Mouse (Mus musculus) CD8-positive naive resting alpha-beta T cell, adult 2 months (primary cell): Measurements from ENCODE around the gene Prss45.
A peak's percentile ranks its signal among the peaks of the same experiment; 100 is the strongest.

Source experiments
- DNase-seq, 2 experiments: peaks; one replicate each; pipeline ENCODE4 v3.0.0; 2022; ENCODE audit warnings: low read depth in 2 of 2, low spot score in 2 of 2

Gene Prss45

DNA sequence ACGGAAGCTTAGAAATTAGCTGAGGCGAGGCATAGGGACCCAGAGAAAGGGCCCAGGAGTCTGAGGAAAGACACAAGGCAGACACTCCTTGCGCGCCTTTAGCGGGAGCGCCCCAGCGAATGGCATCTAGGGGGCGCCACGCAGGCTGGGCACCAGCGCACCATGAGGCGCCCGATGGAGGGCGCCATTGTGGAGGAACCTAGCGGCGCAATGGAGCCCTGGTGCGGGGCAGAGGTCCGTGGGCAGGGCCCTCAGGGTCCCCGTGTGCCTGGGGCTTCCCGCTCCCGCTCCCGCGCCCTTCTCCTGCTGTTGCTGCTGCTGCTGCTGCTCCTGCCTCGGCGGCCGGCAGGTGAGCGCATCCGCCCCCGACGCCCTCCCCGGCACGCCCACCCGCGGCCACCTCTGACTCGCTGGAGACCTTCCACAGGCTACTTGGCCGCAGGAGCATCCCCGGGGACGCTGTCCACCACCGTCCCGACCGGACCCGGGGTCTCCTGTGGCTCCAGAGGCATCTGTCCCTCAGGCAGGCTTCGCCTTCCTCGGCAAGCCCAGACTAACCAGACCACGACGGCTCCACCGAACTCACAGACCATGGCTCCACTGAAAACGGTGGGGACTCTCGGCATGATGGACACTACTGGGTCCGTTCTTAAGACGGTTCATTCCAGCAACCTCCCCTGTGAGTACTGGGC is 23.5 kb downstream of the Prss45 start, which contains the start of gene Prss50:
Prss50 (plus strand) TSS at position 187 of the 692 bp plus-strand sequence.
- peak; percentile 28 to 50 for DNase-seq

GRCm38 (mm10) chr9:110858523-110858922 is 24.1 kb downstream of the Prss45 start:
- no peak for DNase-seq

DNA sequence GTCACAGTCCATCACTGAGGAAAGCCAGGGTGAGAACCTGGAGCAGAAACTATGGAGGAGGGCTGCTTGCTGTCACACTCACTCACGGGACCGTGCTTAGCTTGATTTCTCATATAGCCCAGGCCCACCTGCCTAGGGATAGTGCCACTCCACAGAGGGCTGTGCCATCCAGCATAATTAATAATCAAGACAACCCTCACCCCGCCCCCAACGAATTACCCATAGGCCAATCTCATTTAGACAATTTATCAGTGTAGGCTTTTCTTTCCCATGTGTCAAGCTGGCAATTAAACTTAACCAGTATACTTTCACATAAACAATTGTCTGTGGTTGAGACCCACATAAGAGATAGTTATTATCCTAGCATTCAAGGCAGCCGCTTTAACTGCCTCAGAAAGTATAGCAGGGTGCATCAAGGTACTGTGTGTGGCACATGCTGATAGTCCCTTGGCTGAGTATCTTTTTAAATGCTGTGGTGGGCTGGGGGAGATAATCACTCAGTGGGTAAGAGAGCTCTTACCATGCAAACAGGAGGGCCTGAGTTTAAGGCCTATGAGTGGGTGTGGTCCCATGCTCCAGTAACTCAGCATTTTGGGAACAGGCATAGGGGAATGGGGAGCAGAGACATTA is 24.7 kb downstream of the Prss45 start:
- no peak for DNase-seq

DNA sequence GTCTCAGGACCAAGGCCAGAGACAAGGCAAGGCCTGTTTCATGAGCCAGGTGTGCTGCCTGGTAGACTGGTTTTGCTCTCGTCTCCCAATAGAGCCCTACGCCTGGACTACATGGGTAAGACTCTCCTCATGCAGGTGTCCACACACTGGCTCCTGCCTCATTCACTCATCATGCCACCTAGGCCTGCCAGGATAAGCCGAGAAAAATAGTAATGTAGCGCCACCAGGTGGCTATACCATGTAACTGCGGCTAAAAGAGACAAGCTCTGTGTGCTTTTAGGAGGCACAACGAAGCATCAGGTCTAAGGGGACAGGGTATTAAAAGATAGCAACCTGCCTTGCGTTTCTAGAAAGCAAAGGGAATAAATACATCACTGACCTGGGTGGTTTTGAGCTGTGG is 36.6 kb downstream of the Prss45 start:
- peak; percentile 61 to 76 for DNase-seq

DNA sequence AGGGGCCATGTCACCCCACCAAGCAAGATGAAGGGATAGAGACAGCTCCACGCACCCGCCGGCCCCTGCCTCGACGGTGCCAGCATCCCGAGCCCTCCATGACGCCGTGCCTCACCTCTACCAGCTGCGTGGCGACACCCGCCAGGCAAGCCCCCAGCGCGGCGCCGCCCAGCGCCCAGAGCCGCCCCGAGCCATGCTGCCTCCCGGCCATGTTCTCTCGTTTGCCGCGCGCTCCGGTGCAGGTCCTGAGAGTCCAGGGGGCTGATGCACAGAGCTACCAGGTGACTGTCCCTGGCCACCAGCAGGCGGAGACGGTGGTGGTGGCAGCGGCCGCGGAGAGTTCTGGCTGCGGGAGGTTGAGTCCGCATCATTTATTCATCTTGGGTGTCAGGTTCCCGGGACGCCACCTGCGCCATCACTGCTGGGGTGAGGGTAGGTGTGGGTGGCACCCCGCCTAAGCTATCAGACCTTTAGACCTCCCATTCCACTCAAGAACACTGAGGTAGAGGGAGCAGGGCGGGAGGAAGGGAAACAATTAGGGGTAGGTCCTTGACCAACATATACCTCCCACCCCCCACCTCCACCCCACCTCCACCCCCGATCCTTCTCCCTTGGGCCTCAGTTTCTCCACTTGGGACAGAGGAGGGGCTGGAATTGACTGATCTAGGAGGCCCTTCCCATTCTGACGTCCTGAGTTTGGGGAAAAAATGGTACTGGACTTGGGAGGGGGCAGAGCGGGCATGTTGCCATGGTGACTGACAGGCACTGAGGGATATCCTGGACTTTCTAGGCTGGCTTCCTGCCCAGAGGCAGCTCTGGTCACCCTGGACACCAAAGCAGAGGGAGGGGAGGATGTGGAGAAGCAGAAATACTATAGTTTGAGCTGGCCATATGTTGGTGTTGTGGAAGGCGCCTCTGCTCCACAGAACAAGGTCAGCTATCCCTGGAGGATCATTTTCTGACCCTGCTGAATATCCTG is 39.6 kb downstream of the Prss45 start:
- DNase-seq = no peak

DNA sequence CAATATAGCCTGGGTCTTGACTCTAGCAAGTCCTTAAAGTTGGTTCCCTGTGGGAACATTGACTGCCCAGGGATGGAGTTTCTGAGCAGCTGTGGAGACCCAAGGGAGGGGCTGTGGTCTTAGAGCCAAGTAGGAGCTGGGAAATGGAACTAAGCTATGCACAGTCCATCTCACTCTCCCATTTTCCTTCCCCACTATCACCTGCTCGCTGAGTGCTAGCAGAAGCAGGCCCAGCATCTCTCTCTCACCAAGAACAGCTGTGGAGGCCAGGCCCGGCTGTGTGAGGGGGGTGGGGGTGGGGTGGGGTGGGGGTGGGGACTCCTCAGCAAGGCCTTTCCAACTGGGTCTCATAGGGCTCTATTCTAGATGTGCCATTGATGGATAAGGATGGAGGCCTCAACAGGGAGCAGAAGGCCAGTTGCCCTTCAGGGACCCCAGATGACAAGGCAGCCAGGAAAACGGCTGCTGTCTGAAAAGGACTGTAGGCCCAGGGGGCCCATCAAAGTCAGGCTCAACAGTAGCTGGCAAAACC is 40.3 kb downstream of the Prss45 start:
- no peak for DNase-seq

- no peak for DNase-seq
Measured at GRCm38 (mm10) chr9:110875288-110875695, 40.9 kb downstream of the Prss45 start.

- DNase-seq = no peak
Measured at GRCm38 (mm10) chr9:110877353-110877752, 43.0 kb downstream of the Prss45 start.

DNA sequence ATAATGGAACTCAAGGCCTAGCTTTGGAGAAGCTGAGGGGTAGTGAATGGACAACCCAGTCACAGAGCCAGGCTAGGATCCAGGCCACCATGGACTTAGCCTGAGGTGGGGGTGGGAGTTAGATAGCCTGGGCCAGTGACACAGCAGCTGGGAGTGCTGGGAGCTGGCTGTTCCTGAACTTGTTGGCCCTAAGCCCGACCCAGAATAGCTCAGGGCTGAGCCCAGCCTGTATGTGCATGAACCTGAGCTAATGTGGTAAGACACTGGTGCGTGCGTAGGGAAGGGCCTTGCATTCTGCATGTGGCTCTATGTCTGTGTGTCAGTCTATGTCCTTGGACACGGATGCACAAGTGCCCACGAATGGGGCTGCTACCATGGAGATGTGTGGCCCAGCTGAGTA is 43.5 kb downstream of the Prss45 start:
- DNase-seq = no peak

DNA sequence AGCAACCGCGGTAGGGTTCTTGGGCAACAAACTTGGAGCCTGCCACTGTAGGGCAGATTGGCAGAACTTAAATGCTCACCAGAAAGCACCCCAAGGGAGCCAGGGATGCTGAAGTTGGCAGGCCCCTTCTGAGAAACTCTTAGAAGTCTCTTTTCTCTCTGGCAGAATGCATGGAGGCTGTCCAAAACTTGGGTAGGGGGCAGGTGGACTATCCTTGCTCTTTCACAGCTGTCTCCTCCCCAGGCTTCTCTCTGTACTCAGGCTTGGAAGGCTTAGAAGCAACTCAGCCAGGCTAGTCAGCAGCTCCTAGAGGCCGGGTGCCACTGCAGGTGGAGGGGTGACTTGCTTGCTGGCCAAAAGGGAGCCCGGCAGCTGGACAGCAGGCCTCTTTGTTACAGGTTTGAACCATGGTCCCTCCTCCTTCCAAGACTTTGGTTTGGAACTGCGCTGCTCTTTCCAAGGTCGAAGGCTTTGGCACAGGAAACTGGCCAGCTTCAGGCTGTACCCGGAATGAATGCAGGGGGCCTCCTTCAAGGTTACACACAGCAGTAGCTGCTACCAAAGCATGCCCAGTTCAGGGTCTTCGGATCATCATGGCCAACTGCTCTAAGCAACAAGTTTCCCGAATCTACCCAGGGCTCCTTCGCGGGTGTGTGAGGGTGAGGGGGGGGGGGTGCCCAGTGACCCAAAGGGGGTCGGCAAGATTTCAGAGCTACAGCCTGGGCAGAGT is 45.0 kb downstream of the Prss45 start, which contains the start of gene Als2cl:
Als2cl (plus strand) TSS at position 680 of the 730 bp plus-strand sequence.
- DNase-seq = no peak

- DNase-seq = peak; percentile 71 to 75
Measured at GRCm38 (mm10) chr9:110879998-110880561, 45.7 kb downstream of the Prss45 start, which contains the start of gene Tmie. TSS of gene Tmie (minus strand) at chr9:110880113.

DNA sequence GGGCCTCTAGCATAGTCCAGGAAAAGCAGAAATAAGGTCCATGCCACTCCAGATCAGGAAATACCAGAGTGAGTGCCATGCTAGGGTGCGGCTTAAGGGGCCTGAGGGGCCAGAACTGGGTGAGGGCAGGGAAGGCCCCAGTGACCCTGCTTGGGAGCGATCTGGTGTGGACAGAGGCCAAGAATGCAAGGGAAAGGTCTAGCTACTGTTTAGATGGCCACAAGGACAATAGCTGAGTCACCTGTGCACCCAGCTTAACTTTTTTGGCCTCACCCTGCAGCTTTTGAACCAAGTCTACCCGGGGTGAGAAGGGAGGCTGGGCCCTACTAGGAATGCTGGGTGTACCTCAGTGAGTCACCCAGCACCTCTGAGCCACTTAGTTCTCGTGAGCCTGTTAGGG is 46.4 kb downstream of the Prss45 start:
- DNase-seq = no peak

DNA sequence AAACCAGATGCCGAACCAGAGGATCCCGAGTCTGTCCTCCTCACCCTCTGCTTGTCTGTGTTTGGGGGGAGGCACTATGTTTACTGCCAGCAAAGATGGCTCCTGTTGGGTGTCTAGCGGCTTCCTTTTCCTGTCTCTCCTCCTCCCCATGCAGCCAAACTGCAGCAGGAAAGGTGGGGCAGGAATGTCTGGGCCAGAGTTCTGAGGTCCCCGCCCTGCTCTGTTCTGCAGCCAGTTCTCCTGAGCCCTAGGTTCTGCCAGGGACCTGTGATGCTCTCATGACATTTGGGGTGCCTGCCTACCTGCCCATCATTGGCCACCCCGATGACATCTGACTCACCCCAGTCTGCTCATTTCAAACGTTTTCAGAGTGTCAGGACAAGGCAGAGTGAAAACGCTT is 47.6 kb downstream of the Prss45 start:
- DNase-seq = no peak

DNA sequence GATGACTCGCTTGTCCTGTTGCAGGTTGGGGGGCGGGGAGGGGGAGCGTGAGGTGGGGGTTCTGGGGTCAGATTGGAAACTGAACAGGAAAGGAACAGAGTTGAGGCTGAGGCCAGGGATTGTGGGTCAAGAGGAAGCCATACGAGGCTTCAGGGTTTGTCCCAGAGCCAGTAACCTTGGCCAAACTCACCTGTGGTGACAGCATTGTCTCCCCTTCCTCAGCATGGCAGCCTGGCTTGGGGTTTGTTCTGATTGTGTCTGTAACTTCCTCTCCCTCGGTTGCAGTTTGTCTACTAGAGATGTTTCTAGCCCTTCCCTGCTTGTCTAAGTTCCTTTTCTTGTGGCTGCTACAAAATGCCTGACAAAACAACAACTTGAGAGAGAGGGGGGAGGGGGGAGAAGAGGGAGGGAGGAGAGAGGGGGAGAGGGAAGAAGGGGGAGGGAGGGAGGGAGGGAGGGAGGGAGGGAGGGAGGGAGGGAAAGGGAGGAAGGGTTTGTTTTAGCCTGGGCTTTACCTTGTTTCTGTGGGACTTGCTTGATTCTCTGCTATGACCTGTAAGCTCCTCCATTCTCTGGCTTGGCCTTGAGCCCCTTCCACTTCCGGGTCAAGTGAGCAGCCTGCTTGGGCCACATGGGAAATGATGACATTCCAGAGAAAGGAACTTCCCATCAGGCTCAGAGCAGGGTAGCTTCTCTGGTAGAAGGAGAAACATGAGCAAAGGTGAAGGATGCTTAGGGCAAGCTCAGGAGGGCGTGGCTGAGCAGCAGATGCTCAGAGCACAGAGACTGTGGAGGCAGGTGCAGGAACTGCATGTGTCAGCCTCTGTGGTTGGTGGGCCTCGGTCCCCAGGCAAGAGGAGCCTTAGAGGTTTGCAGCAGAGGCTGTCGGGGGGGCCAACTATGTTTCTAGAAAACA is 53.3 kb downstream of the Prss45 start:
- no peak for DNase-seq

DNA sequence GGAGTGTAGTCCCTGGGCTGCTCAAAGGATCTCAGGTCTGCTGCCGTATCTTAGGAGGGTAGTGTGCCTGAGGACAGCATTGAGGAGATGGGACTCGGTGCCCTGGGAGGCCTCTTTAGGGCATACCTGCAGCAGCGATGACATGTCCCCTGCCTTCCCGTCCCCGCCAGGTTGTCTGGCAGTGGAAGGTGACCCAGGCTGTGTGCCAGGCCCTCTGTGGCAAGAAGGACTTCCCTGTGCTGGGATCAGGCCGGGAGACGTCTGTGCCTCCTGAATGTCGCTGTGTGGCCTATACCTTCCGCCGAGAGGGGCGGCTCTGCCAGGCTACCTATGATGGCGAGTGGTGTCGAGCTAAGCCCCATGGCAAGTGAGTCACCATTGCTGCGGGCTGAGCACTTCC is 54.5 kb downstream of the Prss45 start:
- no peak for DNase-seq

DNA sequence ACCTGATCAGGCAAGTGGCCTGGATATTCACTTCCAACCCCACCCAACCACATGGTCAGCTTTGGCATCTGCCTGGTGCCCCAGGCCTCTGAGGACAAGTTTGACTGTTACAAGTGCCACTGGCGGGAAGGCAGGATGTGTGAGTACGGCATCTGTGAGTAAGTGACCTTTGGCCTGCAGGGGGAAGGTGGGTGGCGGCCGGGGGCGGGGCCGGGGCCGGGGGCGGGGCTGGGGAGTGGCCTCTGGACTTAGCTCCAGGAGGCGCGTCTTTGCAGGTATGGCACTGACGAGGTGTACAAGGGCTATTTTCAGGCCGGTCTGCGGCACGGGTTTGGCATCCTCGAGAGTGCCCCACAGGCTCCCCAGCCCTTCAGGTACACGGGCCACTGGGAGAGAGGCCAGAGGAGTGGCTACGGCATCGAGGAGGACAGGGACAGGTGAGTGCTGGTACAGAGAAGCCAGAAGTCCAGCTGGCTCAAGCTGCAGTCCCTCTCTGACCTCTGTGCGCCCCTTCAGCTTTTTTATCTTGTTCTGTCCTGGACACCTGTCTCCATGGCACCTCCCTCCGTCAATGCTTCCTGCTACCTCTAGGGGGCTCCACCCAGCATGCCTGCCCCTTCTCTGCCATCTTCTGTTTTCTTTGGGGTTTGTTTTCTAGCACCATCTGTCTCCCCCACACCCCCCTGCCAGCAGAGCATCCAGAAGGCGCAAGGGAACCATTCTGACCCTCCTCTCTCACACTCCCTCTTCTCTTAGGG is 55.8 kb downstream of the Prss45 start:
- peak in 1 of 2 experiments; percentile 47 for DNase-seq
